Mouse (Mus musculus) testis, postnatal 14 days (tissue): Measurements from ENCODE around the gene Nprl3.
"Not testable (repeated sequence)": the region's sequence is repeated elsewhere in the genome, so short reads cannot be mapped to it uniquely, and the experiment has no call there.

ENCODE experiments used
- DNase-seq: peaks from one replicate; pipeline ENCODE4 v3.0.0; 2021; ENCODE audit warnings: low spot score

Nprl3 gene

DNA sequence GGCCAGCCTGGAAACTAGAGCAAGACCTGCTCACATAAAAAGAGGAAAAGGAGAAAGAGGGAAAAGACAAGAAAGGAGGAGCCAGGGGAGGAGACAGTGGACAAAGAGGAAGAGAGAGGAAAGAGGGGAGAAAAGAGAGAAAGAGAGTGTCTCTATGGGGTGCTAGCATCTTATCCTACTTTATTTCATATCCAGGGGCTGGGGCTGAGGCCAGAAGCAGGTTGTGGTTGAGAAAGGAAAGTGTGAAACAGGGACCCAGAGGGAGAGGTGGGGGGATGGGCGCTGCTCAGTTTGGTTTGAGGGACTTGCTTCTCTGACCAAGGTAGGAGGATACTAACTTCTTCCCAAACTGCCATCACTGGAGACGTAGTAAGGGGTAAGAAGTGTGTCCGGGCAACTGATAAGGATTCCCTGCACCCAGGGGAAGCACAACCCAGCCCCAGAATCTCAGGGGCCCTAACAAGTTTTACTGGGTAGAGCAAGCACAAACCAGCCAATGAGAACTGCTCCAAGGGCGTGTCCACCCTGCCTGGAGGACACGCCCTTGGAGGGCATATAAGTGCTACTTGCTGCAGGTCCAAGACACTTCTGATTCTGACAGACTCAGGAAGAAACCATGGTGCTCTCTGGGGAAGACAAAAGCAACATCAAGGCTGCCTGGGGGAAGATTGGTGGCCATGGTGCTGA is 15.7 kb upstream of the Nprl3 start, which contains the start of gene Hba-a1:
TSS of gene Hba-a1 (plus strand) at position 421 of the 687 bp plus-strand sequence.
- DNase-seq, result not testable (repeated sequence)

DNA sequence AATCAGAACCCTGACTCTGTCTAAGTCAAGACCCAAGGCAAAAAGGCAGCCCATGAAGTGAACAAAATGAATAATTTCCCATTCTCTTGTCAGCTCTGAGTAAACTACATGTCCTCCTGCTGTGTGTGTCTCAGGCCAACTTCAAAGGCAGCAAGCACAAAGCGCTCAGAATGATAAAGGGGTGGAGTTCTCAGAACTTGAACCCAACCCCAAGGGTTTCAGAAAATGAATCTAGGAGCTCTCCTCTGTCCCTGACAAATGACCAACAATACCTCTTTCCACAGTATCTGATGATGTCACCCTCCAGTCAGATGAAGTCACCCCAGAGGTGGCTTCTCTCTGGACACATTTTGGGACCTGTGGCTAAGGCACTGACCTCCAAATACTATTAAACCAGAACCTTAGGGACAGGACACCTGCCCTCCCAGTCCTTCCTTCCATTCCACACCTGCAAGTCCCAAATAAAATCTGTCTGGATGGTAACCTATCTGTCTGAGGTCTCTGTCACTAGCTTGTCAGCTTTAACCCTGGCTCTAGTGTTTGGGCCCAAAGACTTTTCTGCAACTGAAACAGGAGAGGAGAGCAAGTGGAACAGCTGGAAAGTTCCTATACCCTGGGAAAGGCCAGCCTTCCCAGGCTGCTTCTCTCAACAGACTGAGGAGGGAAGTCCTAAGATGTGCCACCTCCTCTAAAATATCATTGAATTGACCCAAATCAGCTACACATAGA is 14.1 kb upstream of the Nprl3 start:
- no peak for DNase-seq

DNA sequence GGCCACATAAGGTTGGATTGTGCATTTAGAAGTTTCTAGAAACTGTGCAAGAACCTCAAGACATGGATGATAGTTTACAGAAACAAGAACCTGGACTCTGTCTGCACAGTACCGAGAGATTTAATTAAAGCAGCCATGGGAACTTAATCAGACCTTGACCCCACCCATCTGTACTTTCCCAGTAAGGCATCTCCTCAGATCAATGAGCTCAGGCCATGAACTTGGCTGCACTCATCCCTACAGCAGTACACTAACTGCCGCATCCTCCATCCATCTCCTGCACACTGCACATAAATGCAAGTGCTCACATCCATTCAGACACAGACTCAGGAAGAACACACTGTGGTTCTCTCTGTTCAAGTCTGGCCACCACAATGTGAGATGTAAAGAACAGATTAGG is 13.1 kb upstream of the Nprl3 start:
- no peak for DNase-seq

DNA sequence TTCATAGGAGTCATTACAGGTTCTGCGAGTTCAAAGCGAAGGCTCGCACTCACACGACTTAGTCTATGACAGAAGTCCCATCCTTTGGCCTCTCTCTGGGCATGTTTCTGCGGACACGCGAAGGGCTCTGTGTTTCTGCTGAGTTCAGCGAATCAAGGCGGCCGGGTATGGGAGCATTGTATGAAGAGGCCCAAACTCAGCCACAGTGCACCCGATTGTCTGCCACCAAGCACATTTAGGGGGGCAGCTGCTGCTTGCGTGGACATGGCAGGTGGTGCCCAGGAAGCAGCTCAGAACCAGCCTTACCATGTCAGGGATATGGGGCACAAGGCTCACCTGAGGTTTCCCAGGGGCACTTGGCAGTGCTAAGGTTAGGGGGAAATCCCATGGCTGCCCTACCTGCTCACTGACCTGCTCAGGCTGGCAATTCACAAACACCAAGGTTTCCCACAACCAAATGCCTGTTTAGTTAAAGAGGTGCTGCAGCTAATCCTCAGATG is 11.0 kb upstream of the Nprl3 start:
- DNase-seq, result no peak

DNA sequence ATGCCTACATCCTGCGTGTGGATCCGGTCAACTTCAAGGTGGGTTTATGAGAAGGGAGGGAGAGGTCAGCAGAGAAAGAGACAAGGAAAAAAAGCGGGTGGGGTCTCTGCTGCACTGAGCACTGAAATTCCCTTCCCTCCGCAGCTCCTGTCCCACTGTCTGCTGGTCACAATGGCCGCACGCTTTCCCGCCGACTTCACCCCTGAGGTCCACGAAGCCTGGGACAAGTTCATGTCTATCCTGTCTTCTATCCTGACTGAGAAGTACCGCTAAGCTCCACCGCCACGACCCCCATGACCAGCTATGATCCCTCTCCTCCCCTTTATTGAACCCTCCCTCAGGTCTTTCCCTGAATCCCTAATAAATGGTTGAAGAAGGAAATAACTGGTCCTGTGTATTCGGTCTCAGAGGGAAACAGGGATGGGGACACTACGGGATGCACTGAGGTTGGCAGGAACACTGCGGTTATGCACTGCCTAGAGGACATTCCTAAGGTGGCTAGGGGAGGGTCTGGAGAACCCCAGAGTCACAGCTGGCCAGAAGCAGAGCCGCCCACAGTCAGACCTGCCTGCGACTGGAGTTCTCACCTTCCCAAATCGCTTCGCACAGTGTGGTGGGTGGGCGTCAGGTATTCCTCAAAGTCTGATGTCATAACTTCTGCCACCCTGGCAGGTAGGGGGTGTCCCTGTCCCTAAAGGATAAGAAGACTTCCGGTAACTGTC is 10.4 kb upstream of the Nprl3 start:
- DNase-seq, result no peak

DNA sequence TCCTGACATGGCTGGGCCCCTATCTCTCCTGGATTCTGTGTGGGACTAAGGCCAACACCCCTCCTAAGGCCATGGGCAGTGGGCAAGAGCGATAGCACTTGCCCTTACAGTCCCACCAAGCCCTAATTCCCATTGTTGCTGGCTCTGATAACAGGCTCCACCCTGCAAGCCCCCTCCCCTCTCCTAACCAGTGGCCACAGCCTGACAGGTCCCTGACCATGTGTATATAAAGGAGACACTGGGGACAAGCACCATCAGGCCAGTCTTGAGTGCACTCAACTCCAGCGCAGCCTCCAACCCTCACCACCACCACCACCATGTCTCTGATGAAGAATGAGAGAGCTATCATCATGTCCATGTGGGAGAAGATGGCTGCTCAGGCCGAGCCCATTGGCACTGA is 8.8 kb upstream of the Nprl3 start, which contains the start of gene Hba-x:
TSS of gene Hba-x (plus strand) at position 54 of the 400 bp plus-strand sequence.
- no peak for DNase-seq

DNA sequence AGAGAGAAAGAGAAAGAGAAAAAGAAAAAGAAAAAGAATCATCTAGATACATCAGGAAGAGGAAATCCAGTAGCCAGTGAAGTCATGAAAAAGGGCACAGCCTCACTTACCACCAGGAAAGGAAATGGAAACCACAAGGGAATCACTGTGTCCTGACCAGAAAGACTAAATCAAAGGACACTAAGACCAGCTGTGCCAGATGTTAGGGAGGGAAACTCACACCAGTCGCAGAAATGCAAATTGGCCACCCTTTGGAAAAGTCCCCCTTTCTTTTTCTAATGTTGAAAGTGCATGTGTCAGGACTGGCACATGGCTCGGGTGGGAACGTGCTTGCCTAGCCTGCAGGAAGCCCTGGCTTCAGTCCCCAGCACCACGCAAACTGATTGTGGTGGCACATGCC is 3.7 kb upstream of the Nprl3 start:
- DNase-seq, result no peak

DNA sequence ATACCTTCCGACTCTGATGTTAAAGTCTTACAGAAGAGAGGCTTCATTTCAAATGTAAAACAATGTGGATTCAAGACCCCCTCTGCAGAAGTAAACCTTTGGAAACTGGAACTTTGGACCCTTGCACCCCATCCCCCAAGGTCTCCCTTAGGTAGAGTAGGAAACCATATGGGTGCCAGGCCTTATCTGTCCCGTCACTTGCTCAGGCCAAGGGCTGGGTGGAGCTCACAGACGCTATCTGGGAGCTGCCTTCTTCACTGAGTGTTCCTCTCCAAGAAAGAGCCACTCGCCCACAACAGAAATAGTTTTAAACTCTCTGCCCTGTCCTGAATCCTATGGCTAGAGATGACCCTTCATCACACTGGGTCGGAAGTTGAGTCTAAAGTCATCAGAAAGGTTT is 1.4 kb upstream of the Nprl3 start:
- no peak for DNase-seq

DNA sequence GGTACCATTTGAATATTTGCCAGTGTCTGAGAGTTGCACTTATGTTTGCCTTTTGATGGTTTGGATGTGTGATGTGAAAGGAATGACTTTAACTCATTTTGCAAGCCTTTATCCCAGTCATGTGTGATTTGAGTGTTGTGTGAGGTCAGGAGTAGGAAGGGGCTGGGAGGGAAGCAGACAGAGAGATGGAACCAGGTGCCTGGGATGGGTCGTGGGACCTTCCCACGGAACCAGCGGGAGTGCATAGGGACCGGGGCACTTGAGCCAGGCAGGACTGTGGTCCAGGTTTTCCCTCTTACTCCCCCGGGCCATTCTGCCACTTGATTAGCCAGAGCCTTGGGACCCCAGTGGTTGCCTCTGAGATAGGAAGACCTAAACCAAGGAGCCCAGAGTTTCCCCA is 457 bp upstream of the Nprl3 start:
- peak; percentile 21 for DNase-seq

DNA sequence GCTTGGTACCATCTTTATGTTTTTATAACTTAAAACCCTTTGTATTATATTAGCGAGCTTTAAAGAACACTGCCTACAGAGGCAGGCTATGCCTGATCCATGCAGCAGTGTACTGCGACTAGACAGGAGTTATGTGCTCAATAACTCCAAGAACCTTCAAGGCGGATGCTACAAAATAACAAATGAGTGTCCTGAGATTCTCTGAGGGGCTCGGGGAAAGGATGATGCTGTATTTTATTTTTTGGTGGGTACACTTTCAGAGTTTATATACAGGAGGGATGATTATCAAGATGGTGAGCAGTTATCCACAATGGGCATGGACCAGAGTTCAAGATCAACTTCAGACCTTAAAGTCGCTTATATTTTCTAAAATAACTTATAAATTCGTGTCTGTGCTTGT is 731 bp downstream of the Nprl3 start:
- no peak for DNase-seq

DNA sequence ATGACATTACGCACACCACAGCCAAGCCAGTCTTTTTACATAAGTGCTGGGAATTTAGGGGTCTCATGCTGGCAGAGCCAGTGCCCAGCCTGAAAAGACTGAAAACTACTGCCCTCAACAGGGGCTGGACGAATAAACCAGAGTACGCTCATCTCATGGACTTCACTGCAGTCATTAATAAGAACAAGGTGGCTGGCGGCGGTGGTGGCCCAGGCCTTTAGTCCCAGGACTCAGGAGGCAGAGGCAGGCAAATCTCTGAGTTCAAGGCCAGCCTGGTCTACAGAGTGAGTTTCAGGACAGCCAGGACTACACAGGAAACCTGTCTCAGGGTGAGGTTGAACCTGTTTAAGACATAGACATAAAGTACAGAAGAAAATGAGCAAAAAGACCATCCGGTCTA is 1.3 kb downstream of the Nprl3 start:
- DNase-seq, result no peak

DNA sequence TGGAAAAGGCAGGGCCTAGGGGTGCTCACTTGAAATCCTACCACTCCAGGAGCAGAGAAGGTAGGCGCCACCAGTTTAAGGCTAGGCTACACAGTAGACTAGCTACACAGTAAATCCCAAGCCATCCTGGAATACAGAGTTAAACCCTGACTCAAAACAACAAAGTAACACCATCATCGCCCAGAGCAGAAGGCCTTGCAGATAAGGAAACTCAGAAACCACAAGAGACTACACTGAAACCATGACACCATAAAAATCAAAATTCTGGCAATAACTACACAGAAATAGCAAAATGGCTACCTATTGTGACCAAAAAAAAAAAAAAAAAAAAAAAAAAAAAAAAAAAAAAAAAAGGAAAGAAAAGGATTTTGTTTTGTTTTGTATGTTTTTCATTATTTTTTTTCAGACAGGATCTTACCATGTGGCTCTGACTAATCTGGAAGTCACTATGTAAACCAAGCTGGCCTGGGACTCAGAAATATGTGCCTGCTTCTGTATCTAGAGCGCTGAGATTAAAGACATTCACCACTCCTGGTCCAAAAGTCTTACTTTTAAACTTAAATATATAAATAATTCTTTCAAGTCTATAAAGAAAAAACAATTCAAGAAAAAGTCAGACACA is 2.3 kb downstream of the Nprl3 start:
- DNase-seq, result no peak

DNA sequence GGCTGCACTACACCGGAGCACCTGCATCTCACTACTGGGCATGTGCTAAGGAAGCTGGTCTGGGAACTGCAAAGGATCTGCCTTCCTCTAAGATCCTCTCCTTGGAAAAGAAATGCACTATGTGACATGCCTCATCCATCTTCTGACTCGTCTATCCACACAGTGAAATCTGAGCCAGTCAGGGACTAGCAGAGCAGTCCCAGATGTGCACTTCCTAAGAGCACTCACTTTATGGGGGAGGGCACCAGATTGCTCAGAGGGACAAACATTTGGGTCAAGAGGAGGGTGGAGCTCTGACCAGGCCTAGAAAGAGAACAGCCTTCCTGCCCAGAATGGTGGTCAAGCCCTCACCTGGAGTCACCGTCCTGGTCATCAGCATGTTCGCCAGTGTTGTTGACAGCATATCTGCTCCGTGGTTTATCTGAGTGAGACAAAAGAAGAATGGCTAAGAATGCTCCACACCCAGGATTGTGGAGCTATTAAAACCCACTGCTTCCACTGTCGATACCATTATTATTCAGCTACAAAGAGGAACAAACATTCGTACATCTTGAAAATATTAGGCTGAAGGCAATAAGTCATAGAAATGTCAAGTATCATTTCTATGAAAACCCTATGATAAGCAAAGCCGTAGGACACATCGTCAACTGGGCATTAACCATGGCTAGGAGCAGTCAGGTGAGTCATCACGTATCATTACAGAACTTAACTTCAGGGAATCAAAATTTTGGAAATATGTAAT is 4.7 kb downstream of the Nprl3 start:
- DNase-seq, result no peak

DNA sequence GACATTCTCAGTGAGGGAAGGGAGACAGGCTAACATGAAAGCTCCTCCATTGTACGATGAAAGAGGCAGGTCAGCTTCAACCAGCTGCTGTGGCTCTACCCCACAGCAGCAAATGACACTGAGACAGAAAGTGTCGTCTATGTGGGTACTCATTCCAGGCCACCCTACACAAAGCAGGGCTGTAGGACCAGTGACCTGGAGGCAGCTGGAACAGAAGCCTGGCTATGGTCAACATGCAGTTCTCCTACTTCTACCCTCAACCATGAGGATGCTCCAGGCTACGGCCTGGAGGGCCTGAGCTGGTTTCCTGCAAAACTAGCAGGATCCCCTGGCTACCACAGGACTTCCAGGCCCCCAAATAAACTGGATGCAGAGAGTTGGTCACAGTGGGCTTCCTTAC is 10.9 kb downstream of the Nprl3 start:
- DNase-seq, result no peak

DNA sequence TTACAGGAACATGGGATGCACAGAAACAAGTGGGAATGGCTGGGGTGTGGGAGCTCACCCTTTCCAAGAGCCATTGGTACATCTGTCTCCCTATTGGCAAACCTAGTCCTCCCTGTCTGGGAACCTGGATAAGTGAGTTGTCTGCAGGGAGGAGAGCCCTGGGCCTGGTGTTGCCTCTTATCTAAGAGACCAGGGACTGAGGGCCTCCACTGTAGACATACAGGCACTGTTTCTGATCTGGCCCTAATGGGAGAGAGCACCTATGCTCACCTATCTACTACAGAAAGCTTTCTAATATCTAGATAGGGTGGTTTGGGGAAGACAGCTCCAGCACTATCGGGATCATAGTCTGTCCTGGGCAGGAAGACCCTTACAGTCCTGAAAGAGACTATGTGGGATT is 11.4 kb downstream of the Nprl3 start:
- no peak for DNase-seq

DNA sequence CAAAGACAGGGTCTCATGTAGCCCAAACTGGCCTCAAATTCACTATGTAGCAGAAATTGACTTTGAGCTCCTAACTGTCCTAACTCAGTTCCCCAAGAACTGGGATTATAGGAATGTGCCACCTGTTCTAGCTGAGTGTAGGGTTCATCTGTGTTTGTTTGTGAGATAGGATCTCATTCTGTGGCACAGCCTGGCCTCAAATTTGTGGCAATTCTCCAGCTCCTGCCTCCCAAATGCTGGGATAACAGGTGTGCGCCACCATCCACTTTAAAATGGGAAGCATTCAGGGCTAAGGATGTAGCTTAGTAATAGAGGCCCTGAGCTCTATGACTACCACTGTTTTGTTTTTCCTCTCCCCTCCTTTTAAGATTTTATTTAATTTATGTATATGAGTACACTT is 14.4 kb downstream of the Nprl3 start:
- no peak for DNase-seq

DNA sequence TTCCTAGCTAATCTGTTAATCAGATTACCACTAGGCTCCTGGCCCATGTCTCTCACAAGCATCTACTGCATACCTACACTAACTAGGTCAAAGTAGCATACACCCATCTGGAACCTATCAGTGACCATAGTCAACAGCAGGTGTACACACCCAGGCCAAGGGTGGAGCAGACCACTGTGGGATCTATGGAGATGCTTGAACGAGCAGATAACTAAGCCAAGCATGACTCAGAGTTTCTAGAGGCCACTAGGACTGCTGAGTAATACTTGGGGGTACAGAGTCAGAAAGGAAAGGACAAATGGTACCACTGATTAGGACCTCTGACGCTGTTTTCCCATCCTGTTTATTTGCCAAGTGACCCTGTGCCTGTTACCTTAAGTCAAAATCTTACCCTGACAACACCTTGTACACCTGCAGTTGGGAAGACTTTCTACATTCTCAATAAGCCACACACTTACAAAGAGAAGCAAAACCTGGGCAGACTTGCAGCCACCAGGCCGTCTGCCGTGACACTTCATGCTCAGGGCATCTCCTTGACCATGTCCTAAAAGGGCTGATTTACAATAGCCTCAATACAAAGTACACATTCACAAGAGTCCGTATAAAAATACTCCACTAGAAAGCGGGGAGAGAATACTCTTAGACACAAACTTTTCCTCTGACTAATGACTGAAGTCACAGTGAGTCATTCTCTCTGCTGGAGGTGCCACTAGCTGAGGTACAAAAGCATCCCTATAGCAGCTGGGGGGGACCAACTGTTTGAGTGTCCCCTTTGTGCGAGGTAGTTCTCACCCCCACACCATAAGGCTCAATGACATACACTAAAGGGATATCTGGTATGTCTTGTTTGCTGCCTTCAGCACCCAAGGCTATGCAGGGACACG is 16.4 kb downstream of the Nprl3 start:
- DNase-seq, result no peak

DNA sequence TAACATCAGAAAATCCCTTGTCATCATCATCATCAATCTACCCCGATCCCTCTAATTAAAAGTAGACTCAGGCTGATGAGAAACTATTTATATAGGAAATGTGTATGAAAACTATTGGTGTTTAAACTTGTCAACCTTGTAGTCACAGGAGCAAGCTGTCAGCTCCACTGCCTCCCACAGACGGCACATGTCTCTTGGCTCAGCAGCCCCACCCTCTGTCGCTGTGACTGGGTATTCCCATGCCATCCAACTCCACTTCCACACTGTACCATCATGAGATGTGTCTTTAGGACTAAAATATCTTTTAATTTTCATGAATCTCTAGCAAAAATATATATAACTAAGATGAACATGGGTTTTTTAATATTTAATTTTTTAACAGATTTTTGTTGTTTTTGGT is 19.2 kb downstream of the Nprl3 start:
- DNase-seq, result no peak

DNA sequence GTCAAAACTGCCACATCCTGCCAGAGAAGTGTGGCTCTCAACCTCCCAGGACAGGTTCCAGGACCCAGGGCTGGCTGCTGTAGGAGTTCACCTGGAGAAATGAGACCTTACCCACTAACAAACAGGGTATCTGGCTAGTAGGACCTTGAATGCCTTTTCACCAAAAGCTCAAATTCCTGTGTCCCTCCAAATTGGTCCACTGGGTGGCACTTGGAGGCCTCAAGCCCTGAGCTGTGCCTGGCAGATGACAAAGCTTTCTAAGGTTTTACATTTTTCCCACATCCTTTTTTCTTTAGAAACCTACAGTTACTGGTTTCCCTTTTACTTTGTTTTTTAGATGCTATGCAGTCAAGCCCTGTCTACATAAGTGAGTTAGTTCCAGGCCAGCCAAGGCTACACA is 20.4 kb downstream of the Nprl3 start:
- DNase-seq, result no peak

DNA sequence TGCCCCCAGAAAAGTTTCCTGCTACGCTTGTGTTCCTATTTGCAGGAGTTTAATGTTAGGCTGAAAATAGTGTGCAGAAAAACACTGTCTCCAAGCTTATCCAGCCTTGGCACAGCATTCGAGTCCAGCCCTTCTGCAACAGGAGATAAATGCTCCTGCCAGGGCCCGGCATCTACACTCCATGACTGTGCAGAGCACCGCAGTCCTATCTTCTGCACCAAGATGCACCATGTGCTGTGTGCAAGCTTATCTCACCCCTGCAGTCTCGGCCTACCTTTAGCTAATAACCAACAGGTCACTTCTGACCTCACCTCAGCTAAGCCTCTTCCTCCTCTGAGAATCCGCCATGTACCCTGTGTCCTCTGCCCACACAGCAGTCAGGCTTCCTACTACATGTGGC is 21.9 kb downstream of the Nprl3 start:
- DNase-seq, result no peak

DNA sequence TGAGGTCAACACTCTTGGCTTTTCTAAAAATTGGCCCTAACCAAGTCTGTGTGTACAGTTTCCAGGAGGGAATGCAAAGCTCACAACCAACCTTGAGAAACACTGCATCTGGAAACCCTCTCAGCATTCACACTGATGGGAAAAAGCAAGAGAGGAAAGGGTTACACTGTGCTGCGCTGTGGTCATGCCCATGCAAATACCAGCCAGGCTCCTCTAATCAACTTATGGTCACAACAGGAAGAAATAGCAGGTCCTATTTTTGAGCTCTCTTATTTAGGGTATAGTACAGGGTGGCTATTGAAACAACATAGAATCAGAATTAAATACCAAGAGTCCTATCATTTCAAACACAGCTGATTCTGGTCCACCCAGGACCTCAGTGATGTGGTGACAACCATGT is 22.9 kb downstream of the Nprl3 start:
- DNase-seq, result no peak
